Mouse (Mus musculus) cerebellum, postnatal 4 days (tissue): ENCODE data around the gene Ep400.
A peak's percentile ranks its signal among the peaks of the same experiment; 100 is the strongest.
"Not testable (repeated sequence)": the region's sequence is repeated elsewhere in the genome, so short reads cannot be mapped to it uniquely, and the experiment has no call there.

ENCODE experiments used
- DNase-seq, 2 experiments: peaks; one replicate each; pipeline ENCODE4 v3.0.0; 2022; ENCODE audit warnings: low spot score in 2 of 2, mixed read lengths in 1 of 2

Gene Ep400

DNA sequence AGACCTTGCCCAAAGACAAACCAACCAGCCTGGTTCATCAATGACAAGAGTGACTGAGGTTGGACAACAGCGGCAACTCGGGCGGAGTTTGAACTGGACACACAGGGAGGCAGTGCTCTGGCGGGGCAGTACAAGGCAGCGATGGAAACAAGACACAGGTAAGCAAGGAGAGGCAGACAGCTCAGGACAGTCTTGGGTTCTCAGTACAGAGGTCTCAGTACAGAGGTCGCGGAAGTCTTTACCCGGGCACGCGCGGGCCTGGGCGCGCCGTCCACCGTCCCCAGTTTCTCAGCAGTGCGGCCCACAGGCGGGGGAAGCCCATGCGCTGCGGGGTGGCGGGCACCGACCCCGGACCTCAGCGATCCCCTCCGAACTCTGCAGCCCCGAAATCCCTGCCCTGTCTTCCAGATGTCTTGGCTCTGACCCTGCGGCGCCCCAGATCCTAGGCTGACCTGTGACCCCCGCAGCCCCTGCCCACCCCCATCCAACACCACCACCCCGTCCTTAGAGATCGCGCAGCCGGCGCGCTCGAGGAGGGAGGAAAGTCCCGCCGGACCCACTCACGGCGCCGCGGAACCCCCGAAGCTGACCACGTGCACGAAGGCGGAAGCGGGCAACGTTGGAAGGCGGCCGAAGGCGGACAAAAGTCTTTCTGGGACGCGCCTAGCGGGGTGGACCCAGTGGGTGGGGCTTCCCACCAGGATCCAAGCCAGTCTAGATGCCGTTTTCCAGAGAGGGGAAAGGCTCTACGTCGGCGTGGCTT is 9.7 kb upstream of the Ep400 start, which contains the start of gene Pus1:
Pus1 (minus strand) TSS at position 662 of the 763 bp plus-strand sequence.
- peak; percentile 81 to 89 for DNase-seq

DNA sequence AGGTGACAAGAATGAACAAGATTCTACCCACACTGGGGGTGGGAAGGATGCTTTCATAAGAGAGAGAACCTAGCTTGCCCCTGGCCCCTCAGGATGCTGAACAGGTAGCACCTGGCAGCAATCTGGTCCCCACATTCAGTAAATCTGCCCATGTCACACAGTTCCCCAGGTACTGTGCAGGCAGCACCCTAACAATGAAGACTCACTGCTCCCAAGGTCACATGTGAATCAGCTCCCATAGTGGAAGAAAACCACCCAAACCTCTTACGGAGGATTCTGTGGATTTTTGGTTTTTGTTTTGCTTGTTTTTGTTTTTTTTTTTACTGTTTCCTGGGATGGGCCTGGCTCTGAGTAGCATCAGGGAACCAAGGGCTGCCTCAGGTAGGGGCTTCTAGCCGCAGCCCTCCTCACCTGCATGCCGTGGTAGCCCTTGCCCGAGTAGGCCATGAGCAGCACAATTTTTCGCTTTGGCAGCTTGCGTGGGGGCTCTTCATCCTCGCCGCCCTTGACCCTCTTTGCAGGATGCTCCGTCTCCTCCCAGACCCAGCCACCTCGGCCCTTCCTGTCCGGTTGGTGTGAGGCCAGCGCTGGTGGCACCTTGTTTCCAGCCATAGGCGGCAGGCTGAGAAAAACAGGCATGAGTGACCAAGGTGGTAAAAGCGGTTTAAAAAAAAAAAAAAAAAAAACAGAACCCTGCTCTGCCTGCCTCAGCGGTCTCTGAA is 8.9 kb upstream of the Ep400 start:
- no peak for DNase-seq

DNA sequence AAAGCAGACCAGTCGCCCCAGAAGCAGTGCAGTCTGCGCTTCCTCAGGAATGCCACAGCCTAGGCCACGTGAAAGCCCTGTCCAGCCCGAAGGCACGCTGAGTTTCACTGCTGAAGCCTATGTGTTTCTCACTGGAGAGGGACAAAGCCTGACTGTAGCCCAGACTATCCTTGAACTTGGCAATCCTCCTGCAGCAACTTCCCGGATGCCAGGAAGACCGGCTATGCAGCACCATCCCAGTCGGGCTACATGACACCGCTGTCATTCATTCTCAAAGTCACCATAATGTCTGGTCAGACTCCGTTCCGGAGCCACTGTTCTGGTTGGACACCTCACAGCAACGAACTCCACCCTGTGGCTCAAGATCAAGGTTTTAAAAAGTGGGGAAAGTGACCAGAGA is 7.7 kb upstream of the Ep400 start:
- DNase-seq, result no peak

DNA sequence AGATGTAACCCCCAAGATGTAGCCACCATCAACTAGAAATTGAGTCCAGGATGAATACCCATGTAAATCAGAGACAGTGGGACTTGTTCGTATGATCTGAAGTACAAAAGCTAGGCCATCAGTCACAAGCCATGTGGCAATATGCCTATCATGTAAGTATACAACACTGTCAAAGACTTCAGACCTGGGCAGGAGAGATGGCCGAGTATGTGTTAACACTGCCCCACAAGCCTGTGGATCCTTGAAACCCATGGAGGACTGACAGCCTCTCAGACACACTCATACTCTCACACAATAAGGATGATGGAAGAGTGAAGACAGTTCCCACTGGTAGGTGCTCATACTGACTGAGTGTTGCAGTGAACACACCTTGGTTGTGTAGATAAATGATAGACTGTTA is 5.6 kb upstream of the Ep400 start:
- DNase-seq, result no peak

DNA sequence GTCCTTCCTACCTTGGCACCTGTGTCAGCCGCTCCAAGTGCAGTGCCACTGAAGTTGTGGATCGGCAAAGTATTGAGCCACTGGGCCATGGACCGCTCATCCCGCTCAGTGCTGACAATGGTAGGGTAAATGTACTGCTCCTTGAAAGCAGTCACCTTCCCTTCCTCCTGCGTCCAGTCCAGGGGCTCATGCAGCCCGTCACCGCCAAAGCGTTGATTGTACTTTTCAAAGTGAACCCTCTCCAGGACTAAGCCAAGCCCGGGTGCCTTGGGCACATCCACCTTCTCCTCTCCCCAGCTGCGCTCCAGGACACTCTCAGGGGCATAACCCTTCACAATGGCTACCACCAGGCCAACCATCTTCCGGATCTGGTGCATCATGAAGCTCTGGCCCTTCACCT is 4.0 kb upstream of the Ep400 start:
- DNase-seq, result no peak

DNA sequence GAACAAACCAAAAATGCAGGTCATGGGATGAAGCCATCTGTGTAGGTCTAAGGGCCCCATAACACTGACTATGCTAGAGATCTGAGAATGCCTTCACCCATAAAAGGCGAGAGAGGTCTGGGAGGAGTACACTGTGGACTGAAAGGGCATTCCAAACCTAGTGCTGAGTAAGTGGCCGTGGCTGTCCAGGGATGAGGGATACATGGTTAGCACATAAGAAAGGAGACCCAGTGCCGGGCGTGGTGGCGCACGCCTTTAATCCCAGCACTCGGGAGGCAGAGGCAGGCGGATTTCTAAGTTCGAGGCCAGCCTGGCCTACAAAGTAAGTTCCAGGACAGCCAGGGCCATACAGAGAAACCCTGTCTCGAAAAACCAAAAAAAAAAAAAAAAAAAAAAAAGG is 2.4 kb upstream of the Ep400 start:
- DNase-seq, result not testable (repeated sequence)

DNA sequence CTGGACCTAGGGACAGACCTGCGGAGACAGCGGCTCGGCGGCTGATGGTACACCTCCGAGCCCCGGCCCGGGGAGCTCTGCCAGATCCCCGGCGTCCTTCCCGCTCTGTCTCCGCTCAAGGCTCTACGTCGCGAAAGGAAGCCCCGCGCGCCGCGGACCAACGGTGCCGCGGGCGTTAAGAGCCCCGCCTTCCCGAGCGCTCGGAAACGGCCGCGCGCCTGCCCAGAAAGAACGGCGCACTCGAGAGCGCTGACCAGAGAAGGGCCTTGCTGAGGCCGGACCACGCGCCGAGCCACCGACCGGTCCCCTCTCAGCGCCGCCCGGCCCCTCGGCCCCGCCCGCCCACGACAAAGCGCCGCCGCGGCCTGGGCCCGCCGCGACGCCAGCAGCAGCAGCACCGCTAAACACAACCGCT is 479 bp downstream of the Ep400 start:
- peak in 1 of 2 experiments; percentile 40 for DNase-seq

DNA sequence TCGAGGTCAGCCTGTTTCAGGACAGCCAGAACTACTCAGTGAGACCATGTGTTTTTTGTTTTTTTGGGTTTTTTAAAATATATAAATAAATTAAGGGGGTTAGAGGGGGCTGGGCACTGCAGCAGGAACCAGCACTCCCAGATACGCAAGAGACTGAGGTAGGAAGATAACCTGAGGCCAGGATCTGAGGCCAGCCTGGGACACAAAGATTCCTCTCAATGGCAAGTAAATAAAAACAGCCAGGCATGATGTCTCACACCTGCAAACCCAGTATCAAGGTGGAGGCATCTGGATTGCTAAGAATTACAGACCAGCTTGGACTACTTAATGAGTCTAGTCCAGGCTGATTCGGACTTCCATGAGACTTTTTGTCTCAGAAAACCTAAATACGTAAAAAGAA is 1.2 kb downstream of the Ep400 start:
- DNase-seq, result no peak

DNA sequence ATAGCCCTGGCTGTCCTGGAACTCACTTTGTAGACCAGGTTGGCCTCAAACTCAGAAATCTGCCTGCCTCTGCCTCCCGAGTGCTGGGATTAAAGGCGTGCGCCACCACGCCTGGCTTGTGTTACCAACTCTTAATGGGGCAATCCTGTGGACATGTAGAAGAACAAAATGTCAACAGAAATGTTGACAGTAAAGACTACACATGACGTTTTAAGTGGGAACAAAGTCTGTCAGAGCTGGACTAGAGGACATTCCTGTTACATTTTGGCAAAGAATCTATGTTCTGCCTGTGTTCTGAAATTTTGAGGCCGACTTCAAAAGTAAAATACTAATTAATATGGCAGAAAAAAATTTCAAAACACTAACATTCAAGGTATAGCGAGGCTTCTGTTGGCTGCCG is 6.6 kb downstream of the Ep400 start:
- no peak for DNase-seq

DNA sequence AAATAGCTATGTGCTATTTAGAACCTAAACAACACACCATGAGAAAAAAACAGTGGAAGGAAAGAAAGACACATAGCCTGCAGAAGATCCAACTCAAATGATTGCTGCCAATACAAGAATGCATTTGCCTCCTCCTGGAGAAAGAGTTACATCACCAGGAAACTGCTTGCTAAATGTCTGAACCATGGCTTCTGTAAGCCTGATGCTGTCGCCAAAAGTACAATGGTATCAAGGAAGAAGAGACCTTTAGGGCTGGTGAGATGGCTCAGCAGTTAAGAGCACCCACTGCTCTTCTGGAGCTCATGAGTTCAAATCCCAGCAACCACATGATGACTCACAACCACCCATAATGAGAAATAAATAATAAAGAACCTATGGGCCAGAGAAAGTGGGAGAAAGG is 25.5 kb downstream of the Ep400 start:
- DNase-seq, result no peak

DNA sequence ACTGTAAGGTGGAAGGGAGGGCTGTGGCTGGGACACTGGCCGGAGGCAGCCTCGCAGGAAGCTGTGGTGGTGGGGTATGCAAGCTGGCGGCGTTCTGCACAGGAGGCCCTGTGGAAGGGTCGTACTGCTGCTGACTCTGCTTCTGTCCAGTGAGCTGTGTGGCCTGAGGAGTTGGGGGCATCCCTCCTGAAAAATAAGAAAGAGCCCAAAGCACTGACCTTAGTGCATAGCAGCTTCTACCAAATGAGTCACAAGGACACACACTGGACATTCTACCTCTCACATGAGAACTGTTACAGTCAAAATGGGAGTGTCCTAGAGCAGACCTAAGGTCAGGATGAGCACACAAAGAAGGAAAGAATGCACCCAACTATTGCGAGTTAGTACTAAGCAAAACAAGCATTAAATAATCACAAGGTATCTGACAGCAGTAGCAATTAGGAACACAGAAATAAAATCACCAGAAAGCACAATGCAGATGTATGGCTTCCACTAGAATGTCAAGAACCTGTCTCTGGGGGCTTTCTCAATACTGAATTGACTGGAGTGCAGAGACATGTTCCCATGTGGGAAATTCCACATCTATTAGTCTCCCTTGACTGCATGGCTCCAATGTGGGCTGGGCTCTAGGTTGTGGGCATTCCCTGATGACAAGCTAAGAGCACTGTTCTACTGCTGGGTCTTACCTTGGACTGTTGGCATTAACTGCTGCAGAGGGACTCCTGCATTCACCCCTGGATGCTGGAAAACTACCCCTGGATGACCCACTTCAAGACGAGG is 30.8 kb downstream of the Ep400 start:
- DNase-seq, result no peak

DNA sequence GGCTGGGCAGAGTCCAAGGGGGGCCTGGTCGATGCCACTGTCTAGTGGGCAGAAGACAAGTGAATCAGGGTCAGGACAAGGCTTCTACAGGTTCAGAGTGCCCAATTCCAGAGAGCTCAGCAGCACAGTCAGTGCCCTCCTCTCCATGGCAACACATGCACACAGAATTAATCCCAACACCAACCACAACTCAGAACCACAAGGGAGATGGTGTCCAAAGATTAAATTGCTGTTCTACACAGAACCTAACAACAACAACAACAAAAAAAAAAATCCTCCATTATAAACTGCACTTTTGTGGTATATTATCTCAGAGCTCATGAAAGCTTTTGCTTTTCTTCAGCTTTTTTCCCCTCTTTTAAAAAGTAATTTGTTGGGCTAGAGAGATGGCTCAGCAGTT is 34.9 kb downstream of the Ep400 start:
- no peak for DNase-seq

DNA sequence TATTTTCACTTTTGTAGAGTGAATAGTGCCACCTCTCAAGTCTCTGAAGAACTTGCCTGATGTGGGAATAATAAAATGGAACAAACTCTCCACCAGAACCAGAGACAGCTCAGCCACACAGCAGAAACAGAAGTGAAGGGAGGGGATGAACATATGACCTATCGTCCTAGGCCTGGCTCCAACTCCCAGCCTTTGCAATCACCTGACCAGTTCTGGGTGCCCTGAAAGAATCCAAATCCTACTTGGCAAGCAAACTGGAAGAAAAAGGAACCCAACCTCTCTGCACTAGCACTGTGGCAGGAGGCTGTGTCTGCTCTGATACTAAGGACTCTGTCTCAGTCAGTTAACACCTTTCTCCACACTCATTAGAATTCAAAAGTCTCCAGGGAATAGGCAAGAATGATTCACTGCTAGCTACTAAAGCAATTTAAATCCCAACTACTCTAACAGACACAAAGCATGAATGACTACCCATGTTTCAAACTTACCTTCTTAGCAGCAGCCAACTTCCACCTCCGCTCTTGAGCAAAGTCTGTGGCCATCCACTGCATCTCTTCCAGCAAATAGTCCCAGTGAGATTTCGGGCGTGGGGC is 37.2 kb downstream of the Ep400 start:
- DNase-seq, result no peak

DNA sequence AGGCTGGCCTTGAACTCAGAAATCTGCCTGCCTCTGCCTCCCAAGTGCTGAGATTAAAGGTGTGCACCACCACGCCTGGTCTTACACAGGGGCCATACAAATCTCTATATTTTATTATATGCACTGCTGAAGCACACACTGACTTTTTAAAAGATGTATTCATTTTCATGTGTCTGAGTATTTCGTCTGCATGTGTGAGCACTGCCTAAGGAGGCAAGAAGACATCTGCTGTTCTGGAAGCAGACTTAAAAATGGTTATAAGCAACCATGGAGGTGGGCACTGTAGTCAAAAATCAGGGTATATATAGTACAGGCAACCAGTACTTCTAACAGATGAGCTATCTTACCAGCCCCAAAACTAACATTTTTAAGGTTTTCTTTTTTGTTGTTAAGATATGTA is 39.3 kb downstream of the Ep400 start:
- DNase-seq, result no peak

DNA sequence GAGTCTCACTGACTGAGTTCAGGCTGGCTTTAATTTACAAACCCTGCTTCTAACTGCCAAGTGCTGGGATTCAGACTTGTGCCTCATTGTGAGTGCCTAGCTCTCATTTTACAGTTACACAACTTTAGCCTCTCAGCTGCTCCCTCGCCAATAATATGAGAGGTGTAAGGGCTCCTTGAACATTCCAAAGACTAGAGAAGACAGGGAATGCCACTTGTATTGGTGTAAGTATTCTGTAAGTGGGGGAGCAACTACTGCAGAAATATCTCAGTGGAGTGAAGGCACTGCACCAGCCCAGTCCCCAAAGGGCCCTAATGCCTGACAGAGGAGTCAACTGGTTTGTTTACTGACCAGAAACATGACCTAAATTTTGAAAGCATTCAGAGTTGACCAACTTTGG is 42.7 kb downstream of the Ep400 start:
- no peak for DNase-seq

DNA sequence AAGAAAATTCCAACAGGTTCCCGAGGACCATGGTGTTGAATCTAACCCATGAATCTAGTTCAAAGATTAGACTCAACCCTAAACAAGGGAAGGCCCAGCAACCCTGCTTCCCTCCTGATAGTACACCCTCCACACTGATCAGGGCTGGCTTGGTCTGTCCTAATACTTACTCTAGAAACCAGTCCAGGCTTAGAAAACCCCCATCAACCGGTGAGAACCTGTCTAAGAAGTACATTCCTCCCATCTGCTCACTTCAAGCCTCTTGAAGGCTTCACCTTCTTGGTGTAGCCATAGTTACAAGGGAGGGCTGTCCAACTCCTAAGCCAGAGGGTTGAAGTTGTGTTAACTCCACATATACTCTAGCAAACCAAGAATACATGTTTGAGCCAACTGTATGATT is 47.0 kb downstream of the Ep400 start:
- no peak for DNase-seq

DNA sequence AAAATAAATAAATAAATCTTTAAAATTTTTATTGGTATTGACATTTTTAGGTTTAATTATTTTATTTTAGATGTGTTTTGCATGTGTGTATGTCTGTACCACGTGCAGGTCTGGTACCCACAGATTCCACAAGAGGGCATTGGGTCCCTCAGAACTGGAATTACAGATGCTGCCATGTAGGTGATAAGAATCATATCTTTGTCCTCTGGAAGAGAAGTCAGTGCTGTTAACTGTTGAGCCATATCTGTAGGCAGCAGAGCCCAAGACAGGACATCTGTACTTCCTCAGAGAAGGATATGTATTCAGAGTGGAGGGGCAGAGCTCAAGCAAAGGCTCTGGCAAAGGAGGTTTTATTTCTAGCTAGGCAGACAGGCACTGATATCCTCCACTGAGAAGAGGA is 49.1 kb downstream of the Ep400 start:
- DNase-seq, result not testable (repeated sequence)

DNA sequence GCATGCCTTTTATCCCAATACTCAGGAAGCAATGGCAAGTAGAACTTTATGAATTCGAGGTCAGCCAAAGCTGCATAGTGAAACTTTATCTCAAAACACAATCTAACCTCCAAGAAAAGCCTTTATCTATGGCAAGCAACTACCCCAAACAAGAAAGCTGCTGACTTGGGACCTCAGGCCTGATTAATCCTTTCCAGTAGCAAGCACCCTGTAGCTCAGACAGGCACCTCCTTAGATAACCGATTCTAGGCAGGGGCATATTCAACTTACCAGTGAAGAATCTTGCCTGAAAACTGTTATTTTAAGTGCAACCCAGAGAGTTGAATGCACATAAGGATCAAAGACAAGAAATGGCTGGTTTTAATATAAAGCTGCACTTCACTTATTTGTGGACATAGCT is 59.1 kb downstream of the Ep400 start:
- no peak for DNase-seq

DNA sequence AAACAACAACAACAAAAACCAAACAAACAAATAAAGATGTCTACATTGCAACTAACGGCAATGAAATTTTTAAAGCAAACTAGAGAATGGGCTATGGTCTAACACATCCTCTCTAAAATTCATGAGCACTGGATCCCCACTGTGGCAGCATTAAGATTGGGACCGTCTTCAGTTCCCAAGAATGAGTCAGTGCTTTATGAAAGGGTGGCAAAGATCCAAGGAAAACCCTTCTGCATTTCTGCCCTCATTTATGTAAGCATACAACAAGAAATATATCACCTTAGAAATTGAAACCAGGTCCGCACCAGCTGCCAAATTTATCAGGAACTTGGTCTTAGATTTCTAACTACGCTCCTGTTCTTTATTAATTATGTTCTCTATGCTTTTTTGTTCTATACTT is 61.3 kb downstream of the Ep400 start:
- no peak for DNase-seq

DNA sequence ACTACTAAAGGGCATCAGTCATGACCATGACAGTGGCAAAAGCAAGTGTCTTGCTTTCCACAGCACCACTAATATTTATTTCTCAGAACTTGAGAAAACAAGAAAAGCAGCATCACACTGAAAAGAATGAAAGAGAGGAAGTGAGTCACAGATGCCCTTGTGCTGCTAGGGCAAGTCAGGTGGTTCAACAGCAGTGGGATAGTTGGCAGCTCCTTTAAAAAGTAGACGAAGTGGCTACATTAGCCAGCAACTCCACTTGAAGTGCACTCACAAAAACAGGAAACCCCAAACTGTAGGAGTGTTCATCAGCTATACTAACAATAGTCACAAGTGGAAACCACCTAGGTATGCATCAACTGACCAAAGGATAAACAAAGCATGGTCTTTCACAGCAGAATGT is 66.5 kb downstream of the Ep400 start:
- no peak for DNase-seq

DNA sequence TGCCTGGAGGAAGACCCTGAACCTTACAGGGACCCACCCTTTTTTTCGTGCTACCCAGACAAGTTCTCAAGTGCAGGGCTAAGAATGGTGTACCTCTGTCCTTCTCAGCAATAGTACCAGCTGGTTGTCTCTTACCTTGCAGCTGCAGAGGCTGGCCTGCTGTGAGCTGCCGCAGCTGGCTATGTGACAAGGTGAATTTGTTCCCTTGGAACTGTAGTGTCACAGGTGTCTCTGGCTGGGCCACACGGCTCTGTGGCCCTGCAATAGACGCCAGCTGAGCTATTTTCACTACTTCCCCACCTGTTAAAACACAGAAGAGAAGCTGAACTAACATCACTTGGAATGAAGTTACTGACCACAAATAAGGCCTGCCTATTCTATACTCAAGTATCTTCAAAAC is 71.9 kb downstream of the Ep400 start:
- DNase-seq, result no peak

DNA sequence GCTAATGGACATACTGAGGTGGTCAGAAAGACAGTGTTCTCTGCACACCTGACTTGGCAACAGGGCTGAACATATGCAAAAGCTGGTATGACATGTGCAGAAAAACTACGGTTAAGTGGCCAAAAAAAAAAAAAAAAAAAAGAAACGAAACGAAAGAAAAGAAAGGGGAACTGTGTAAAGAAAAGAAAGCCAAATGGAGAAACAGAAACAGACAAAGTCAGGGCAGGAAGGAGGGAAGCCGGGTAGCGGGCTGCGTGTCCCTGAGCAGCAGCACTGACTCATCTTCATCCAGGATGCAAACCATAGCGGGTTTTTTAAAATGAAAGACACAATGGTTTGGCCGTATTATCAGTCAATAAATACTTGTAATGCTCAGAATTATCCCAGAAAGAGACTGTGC is 88.5 kb downstream of the Ep400 start:
- DNase-seq, result no peak
